Mouse (Mus musculus): Measurements from ENCODE around the gene Abraxas1. TPM values are rescaled to one million over a fixed set of nuclear protein-coding genes. Genes with fewer than 3 reads are reported as not detected.

Gene Abraxas1
- polyA plus RNA-seq, 1 experiment from 2014 or later, result 14.3 TPM

DNA sequence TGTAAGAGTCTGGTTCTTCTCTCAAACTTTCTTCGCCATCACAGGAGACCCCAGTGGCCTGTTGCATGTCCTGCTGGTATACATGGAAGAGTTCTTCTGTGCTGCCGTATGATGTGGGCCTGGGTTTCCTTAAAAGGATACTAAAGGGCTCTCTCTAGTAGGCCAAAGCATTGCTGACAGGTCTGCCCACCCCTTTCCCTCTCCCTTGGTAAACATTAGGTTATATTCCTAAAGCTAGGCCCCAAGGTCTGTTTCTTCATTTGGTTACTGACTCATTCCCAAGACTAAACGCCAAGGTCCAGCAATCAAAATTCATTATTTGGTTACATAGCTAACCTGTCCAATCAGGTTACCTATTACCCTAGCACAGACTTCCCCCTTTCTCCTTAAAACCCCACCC is 11.9 kb upstream of the Abraxas1 start:
- Histone ChIP-seq H3K4me3 (ENCODE audit: low read length) (no peak overlapping the region), H3K4me1 (ENCODE audit: control insufficient read depth, insufficient read depth, low read depth, low read length) (no peaks in the 10 kb centered on the region), H3K9ac (ENCODE audit: low read depth, low read length) (no peak overlapping the region), H3K4me2 (ENCODE audit: low read length) (no peak overlapping the region), H3K27ac (ENCODE audit: low read depth, low read length) (no peak overlapping the region), H3K9me3 (ENCODE audit: control insufficient read depth, low read length) (no peaks in the 10 kb centered on the region), H3K27me3 (replicated peaks; ENCODE audit: control insufficient read depth, insufficient read depth, low read length) (no peaks in the 10 kb centered on the region), H3K36me3 (ENCODE audit: control insufficient read depth, insufficient read depth, low read length) (no peaks in the 10 kb centered on the region)
- 94% methylated on average over 3 of the region's 3 CpGs for WGBS
- no peak for ATAC-seq

DNA sequence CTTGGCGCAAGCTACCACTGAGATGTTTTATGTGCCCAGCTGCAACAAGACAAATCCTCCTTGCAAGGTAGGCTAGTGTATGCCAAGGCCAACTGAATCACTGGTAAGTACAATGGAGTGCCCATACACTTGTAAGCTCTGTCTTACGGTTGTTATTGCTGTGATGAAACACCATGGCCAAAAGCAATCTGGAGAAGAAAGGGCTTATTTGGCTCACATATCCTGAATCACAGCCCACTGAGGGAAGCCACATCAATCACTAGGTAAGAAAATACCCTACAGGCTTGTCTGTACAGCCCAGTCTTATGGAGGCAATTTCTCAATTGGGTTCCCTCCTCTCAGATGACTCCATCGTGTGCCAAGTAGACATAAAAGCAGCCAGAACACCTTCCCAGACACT is 7.9 kb upstream of the Abraxas1 start:
- no peak for ATAC-seq
- 80% methylated on average over 3 of the region's 3 CpGs for WGBS

DNA sequence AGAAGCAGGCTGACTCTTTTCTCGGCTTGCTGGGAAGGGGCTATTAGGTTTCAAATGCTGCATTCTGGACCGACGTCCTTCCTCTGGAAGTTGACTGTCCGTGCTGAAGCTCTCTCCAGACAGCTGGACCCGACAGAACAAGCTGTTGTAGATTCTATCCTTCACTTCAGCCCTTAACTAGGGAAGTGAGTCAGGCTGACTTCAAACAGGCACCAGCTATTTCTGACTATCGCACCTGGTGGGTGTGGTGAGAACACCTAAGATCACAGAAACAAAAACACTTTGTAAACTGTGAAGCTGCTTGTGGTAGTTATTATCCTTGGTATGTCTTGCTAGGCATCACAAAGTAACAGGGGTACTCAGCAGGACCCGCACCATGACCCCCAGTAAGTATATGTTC is 5.8 kb upstream of the Abraxas1 start:
- Histone ChIP-seq H3K9me3 (ENCODE audit: control insufficient read depth, low read length) (no peaks in the 10 kb centered on the region), H3K4me3 (ENCODE audit: low read length) (no peak overlapping the region), H3K36me3 (ENCODE audit: control insufficient read depth, insufficient read depth, low read length) (no peaks in the 10 kb centered on the region), H3K4me1 (ENCODE audit: control insufficient read depth, insufficient read depth, low read depth, low read length) (no peaks in the 10 kb centered on the region), H3K27me3 (replicated peaks; ENCODE audit: control insufficient read depth, insufficient read depth, low read length) (no peaks in the 10 kb centered on the region), H3K9ac (ENCODE audit: low read depth, low read length) (no peak overlapping the region), H3K27ac (ENCODE audit: low read depth, low read length) (no peak overlapping the region), H3K4me2 (ENCODE audit: low read length) (no peak overlapping the region)
- WGBS, result 77% methylated on average over 7 of the region's 7 CpGs
- no peak for ATAC-seq

More for the DNA sequence above, 7.9 kb upstream of the Abraxas1 start:
- H3K4me2 ChIP-seq (ENCODE audit: low read length), result no peak overlapping the region
- no peak overlapping the region for H3K4me3 ChIP-seq (ENCODE audit: low read length)
- H3K9ac ChIP-seq (ENCODE audit: low read depth, low read length), result no peak overlapping the region
- H3K9me3 ChIP-seq (ENCODE audit: control insufficient read depth, low read length), result no peaks in the 10 kb centered on the region
- no peaks in the 10 kb centered on the region for H3K4me1 ChIP-seq (ENCODE audit: control insufficient read depth, insufficient read depth, low read depth, low read length)
- no peaks in the 10 kb centered on the region for H3K36me3 ChIP-seq (ENCODE audit: control insufficient read depth, insufficient read depth, low read length)
- no peak overlapping the region for H3K27ac ChIP-seq (ENCODE audit: low read depth, low read length)
- no peaks in the 10 kb centered on the region for H3K27me3 ChIP-seq (replicated peaks; ENCODE audit: control insufficient read depth, insufficient read depth, low read length)

GRCm38 (mm10) chr5:100825975-100826374 is 5.2 kb upstream of the Abraxas1 start:
- H3K27me3 ChIP-seq (replicated peaks; ENCODE audit: control insufficient read depth, insufficient read depth, low read length), result no peaks in the 10 kb centered on the region
- H3K27ac ChIP-seq (ENCODE audit: low read depth, low read length), result no peak overlapping the region
- H3K36me3 ChIP-seq (ENCODE audit: control insufficient read depth, insufficient read depth, low read length), result no peaks in the 10 kb centered on the region
- H3K4me1 ChIP-seq (ENCODE audit: control insufficient read depth, insufficient read depth, low read depth, low read length), result no peaks in the 10 kb centered on the region
- WGBS, result 22% methylated on average over 2 of the region's 2 CpGs
- H3K4me2 ChIP-seq (ENCODE audit: low read length), result no peak overlapping the region
- no peaks in the 10 kb centered on the region for H3K9me3 ChIP-seq (ENCODE audit: control insufficient read depth, low read length)
- H3K4me3 ChIP-seq (ENCODE audit: low read length), result no peak overlapping the region
- no peak overlapping the region for H3K9ac ChIP-seq (ENCODE audit: low read depth, low read length)
- no peak for ATAC-seq

- no peak overlapping the region for H3K4me3 ChIP-seq (ENCODE audit: low read length)
- ATAC-seq, result no peak
- H3K36me3 ChIP-seq (ENCODE audit: control insufficient read depth, insufficient read depth, low read length), result no peaks in the 10 kb centered on the region
- peaks cover 3% of the 10 kb centered on the region for H3K4me1 ChIP-seq (ENCODE audit: control insufficient read depth, insufficient read depth, low read depth, low read length)
- no peak overlapping the region for H3K4me2 ChIP-seq (ENCODE audit: low read length)
- H3K27ac ChIP-seq (ENCODE audit: low read depth, low read length), result no peak overlapping the region
- H3K9ac ChIP-seq (ENCODE audit: low read depth, low read length), result no peak overlapping the region
- 91% methylated on average over 7 of the region's 7 CpGs for WGBS
- H3K9me3 ChIP-seq (ENCODE audit: control insufficient read depth, low read length), result no peaks in the 10 kb centered on the region
- H3K27me3 ChIP-seq (replicated peaks; ENCODE audit: control insufficient read depth, insufficient read depth, low read length), result no peaks in the 10 kb centered on the region
Measured at GRCm38 (mm10) chr5:100822826-100823225, 2.1 kb upstream of the Abraxas1 start.

DNA sequence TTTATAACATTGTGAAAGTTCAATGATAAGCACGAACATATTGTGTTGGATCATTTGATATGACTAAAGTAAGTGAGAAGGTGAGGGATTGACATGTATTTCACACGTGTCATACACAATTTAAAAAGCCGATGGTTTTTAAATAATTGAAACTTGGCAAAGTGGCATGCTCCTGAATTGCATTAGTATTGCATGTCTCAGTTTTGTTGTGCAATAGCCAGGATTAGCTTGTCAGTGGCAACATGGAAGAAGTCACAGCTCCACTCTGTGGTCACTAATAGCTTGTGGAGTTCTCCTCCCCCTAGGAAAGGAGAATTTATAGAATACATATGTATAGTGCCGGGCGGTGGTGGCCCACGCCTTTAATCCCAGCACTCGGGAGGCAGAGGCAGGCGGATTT is 610 bp upstream of the Abraxas1 start:
- Histone ChIP-seq H3K27ac (ENCODE audit: low read depth, low read length) (no peak overlapping the region), H3K4me2 (ENCODE audit: low read length) (peak overlapping the region; percentile 89), H3K27me3 (replicated peaks; ENCODE audit: control insufficient read depth, insufficient read depth, low read length) (no peaks in the 10 kb centered on the region), H3K4me1 (ENCODE audit: control insufficient read depth, insufficient read depth, low read depth, low read length) (peaks cover 3% of the 10 kb centered on the region), H3K9ac (ENCODE audit: low read depth, low read length) (no peak overlapping the region), H3K4me3 (ENCODE audit: low read length) (peak overlapping the region; percentile 67), H3K36me3 (ENCODE audit: control insufficient read depth, insufficient read depth, low read length) (no peaks in the 10 kb centered on the region), H3K9me3 (ENCODE audit: control insufficient read depth, low read length) (no peaks in the 10 kb centered on the region)
- WGBS, result 81% methylated on average over 8 of the region's 8 CpGs
- no peak; the same call in 1 of the 2 replicates for ATAC-seq

GRCm38 (mm10) chr5:100819568-100820480 is 941 bp downstream of the Abraxas1 start:
- Histone ChIP-seq H3K9me3 (ENCODE audit: control insufficient read depth, low read length) (no peaks in the 10 kb centered on the region), H3K4me1 (ENCODE audit: control insufficient read depth, insufficient read depth, low read depth, low read length) (peaks cover 3% of the 10 kb centered on the region), H3K27ac (ENCODE audit: low read depth, low read length) (peak overlapping the region; percentile 73), H3K9ac (ENCODE audit: low read depth, low read length) (peak overlapping the region; percentile 92), H3K4me2 (ENCODE audit: low read length) (peak overlapping the region; percentile 89), H3K27me3 (replicated peaks; ENCODE audit: control insufficient read depth, insufficient read depth, low read length) (no peaks in the 10 kb centered on the region), H3K36me3 (ENCODE audit: control insufficient read depth, insufficient read depth, low read length) (no peaks in the 10 kb centered on the region), H3K4me3 (ENCODE audit: low read length) (peak overlapping the region; percentile 67)
- WGBS, result 28% methylated on average over 16 of the region's 16 CpGs
- no peak for ATAC-seq

GRCm38 (mm10) chr5:100818341-100818740 is 2.4 kb downstream of the Abraxas1 start:
- no peaks in the 10 kb centered on the region for H3K36me3 ChIP-seq (ENCODE audit: control insufficient read depth, insufficient read depth, low read length)
- no peak overlapping the region for H3K27ac ChIP-seq (ENCODE audit: low read depth, low read length)
- no peaks in the 10 kb centered on the region for H3K27me3 ChIP-seq (replicated peaks; ENCODE audit: control insufficient read depth, insufficient read depth, low read length)
- H3K9ac ChIP-seq (ENCODE audit: low read depth, low read length), result no peak overlapping the region
- WGBS, result 88% methylated on average over 4 of the region's 4 CpGs
- H3K4me3 ChIP-seq (ENCODE audit: low read length), result no peak overlapping the region
- ATAC-seq, result no peak
- peaks cover 3% of the 10 kb centered on the region for H3K4me1 ChIP-seq (ENCODE audit: control insufficient read depth, insufficient read depth, low read depth, low read length)
- no peaks in the 10 kb centered on the region for H3K9me3 ChIP-seq (ENCODE audit: control insufficient read depth, low read length)
- no peak overlapping the region for H3K4me2 ChIP-seq (ENCODE audit: low read length)

GRCm38 (mm10) chr5:100798165-100798860 is 22.5 kb downstream of the Abraxas1 start, which contains the start of the genes Helq and Mrps18c:
Helq (minus strand) TSS chr5:100798598.
Mrps18c (plus strand) TSS chr5:100798627.
- Histone ChIP-seq H3K9ac (ENCODE audit: low read depth, low read length) (peak within 1 kb of the TSS; percentile 90), H3K4me2 (ENCODE audit: low read length) (peak within 1 kb of the TSS; percentile 81), H3K27me3 (replicated peaks; ENCODE audit: control insufficient read depth, insufficient read depth, low read length) (no peaks in the 10 kb centered on the region), H3K9me3 (ENCODE audit: control insufficient read depth, low read length) (no peaks in the 10 kb centered on the region), H3K27ac (ENCODE audit: low read depth, low read length) (peak within 1 kb of the TSS; percentile 66; the same call in 1 of the 2 replicates), H3K36me3 (ENCODE audit: control insufficient read depth, insufficient read depth, low read length) (peaks cover 12% of the 10 kb centered on the region), H3K4me3 (ENCODE audit: low read length) (peak within 1 kb of the TSS; percentile 81), H3K4me1 (ENCODE audit: control insufficient read depth, insufficient read depth, low read depth, low read length) (peaks cover 11% of the 10 kb centered on the region)
- ATAC-seq, result peak; percentile 99
- under 1% methylated on average over 56 of the region's 67 CpGs for WGBS

All from hindbrain, embryonic 16.5 days (tissue).